Mouse (Mus musculus): ENCODE measurements around the gene Avl9.

Gene Avl9

DNA sequence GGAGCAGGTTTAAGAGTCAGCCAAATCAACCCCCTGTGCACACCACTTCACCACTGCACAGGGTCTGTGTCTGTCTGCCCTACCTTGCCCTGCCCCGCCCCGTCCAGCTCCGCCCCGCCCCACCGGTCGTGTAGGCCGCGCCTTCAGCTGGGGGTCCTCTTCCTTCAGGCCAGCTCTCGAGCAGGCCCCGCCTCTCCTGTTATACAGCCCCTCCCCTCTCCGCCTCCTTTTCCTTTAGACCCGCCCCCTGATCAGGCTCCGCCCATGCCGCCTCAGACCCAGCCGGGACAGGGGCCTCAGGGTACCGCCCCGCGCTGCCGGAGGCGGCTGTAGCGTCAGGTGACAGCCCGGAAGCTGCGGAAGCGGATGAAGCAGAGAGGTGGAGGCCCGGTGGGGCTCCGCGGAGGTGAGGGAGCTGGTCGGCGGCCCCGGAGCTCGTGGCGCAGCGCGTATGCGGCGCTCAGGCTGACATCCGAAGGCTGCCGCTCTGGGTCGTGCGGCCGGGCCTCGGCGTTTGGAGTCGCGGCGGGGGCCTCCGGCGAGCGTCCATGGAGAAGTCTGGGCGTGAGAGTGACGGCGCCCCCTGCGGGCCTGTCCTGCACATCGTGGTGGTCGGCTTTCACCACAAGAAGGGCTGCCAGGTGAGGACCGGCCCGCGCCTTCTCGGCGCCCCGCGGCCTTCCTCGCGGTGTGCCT lies at the start of gene Avl9:
Gene Avl9, plus strand, starts transcription at position 326 of the 696 bp plus-strand sequence.
- peak; percentile 97 for DNase-seq (ENCODE audit: low spot score in 2 of 2)

DNA sequence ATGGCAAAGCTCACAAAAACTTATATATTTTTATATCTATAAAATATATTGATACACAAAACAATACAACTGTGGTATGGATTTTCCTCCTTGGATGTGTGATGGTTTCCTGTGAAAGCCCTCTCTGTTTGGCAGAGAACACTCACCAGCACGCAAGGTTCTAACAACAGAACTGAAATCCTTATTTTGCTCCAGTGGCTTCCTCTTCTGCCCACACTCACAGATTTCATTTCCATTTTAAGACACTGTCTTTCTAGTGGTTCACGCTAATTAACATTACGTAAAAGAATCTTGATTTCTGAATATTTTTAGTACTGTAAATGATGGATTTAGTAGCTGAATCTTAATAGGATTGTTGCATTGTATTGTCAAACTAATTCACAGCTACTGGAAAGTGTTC lies 26.5 kb upstream of the Avl9 start:
- peak; percentile 24 to 30 for DNase-seq (ENCODE audit: low spot score in 2 of 2)

DNA sequence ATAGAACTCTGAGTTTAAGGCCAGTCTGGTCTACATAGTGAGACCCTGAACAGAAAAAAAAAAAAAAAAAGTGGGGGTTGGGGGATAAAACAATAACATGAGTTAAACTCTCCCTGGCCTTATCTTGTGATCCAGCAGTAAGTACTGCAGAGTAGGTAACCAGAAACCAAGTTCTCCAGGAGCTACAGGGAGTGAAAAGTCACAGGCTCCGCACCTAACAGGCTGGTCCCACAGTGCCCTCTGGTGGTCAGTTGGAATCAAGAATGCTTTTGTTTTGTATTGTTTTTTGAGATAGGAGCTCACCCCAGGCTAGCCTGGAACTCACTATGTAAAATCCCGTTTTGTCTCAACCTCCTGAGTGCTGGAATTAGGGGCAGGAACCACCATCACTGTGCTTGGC lies 23.5 kb upstream of the Avl9 start:
- peak; percentile 62 to 78 for DNase-seq (ENCODE audit: low spot score in 2 of 2)

DNA sequence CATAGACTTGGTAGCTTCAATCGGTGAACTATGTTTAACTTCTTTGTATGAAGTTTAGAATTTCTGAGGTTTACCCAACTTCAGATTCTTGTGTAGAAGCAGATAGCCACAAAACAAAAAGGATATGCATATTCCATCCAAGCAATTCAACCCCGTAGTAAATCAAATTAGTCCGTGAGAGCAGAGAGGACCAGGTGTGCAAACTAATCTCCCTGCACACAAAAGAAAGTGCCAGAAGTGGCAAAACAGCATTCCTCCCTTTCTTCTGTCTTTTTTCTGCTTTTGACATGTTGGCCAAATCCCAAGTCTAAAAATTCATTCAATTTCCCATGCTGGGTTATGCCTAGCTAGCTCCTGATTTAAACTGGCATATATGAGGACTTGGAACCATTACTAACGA lies 22.3 kb upstream of the Avl9 start:
- no peak for DNase-seq (ENCODE audit: low spot score in 2 of 2)

DNA sequence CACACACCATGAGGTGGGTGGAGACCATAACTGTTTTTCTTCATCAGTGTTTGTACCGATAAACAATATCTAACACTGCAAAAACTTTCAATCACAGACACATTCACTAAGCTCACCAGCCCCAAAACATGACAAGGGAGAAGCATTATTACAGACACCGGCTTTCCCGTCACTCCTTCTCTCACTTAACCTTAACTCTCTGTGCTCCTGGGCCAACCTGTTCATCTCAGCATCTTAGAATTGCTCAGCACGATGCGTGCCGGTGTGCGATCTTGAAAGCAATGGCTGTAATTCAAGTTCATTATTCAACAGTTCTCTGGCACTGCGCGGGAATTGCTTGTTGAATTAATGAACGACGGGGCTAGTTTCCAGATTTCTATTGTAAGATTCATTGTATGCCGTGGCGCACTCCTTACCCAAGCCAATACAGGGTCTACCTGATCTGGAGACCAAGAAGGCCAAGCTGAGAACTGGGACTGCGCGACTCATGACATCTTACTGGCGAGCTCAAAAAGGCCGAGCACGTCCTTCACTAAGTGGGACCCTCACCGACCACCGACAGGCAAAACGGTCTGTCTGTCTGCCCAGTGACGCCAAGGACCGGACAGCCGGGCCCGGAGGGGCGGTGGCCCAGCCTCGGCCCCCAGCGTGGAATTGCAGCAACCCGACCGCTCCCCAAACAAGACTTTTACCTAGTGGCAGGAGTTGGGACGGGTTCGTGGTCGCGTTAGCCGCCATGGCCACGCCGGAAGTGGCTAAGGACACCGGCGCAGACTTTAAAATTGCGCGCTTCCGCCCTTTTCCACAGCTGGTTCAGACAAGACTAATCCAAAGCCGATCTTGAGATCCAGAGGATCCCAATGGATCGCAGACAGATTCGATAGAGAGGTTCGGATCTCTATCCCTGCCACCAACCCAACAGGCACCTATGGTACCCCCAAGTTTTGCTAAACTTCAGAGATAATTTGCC lies 10.5 kb upstream of the Avl9 start, which contains the start of gene Lsm5:
Gene Lsm5, minus strand, starts transcription at position 780 of the 970 bp plus-strand sequence.
- peak; percentile 91 to 92 for DNase-seq (ENCODE audit: low spot score in 2 of 2)

DNA sequence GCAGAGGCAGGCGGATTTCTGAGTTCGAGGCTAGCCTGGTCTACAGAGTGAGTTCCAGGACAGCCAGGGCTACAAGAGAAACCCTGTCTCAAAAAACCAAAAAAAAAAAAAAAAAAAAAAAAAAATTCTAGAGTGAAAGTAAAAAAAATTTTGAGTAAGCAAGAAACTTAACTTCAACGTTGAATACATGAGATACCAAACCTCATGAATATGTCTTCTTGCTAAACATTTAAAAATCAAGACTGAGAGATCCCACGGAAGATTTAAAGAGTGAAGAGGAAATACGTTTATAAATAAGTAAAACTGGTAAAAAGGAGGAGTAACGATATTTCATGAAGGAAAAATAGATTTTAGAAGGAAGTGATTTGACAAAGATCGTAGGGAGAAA lies 519 bp upstream of the Avl9 start:
- DNase-seq (ENCODE audit: low spot score in 2 of 2), result no peak

DNA sequence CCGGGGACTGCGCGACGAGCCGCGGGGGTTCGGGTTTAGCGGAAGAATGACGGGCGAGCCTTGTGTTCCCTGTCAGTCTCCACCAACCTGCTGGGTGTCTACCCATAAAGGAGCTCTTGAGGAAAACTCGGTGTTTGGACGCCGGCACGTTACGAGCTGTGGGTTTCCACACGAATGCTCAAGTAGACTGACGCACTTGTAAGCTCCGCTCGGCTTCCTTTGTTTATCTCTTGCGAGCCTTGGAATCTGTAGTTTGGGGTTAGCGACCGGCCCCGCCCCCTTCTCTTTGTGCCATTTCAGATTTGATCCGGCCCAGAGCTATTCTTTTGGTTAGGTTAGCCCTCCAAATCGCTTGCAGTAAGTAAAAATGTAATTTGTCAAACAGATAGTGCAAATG lies 569 bp downstream of the Avl9 start:
- no peak for DNase-seq (ENCODE audit: low spot score in 2 of 2)

DNA sequence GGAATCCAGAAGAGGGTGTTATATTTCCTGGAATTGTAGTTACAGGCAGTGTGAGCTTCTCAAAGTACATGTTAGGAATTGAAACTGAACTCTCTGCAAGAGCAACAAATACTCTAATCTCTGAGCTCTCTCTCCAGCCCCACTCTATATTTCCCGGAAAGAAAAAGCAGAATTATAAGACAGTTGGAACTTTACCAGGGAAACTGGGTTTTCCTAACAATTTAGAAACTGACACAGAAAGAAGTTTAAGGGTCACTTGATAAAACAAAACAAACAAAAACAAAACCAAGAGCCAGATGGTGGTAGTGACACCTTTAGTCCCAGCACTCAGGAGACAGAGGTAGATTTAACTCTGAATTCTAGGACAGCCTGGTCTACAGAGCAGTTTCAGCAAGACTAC lies 4.4 kb downstream of the Avl9 start:
- DNase-seq (ENCODE audit: low spot score in 2 of 2), result no peak

DNA sequence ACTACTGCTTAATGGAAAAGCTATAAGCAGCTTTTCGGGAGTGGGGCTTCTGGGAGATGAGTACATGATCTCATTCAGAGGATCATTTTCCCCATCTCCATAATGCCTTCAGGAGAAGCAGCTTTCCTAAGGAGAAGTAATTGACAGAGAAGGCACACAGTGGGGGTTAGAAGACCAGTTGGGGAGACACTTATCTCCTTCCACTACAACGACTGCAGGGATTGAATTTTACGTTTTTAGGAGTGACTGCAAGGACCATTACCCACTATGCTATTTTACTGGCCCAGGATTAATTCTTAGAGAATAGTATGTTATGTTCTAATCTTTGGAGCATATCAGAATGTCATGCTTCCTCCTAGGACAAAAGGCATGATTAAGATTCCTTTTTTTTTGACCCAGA lies 6.2 kb downstream of the Avl9 start:
- DNase-seq (ENCODE audit: low spot score in 2 of 2), result no peak

DNA sequence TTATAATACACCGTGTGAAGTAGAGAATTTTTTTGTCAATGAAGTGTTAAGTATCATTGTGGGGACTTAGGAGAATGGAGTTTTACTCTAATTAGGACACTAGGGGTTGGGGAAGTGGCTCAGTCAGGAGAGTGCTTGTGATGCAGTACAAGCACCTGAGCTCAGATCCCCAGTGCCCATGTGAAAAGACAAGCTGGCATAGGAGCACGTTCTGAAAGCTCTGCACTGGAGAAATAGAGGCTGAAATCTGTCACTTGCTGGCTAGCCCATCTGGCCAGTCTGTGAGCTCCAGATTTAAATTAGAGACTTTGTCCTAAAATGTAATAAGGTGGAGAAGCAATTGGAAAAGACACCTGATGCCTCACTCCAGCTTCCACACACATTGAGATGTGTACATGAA lies 17.8 kb downstream of the Avl9 start:
- no peak for DNase-seq (ENCODE audit: low spot score in 2 of 2)

DNA sequence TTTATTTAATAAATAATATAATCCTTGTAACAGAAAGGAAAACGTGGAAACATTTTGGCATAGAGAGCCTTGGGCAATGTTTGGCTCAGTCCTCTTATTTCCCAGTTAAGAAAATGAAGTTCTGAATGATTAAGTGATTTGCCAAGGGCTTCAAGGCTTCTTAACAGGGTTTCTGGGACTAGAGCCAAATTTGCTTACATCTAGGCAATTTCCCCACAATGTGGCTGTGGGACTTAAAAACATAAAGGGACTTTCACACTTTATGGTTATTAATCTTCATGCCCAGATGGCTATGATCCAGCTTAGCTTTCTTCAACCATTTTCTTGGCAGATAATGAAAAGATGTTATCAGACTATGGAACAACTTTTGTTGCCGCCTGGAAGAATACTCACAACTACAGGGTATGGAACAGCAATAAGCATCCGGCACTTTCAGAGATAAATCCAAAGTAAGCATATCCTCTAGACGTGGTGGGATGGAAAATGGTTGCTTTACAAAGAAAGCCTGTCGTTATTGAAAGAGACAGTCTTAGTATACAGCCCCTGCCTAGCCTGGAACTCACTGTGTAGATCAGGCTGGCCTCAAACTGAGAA lies 31.3 kb downstream of the Avl9 start:
- DNase-seq (ENCODE audit: low spot score in 2 of 2), result no peak

DNA sequence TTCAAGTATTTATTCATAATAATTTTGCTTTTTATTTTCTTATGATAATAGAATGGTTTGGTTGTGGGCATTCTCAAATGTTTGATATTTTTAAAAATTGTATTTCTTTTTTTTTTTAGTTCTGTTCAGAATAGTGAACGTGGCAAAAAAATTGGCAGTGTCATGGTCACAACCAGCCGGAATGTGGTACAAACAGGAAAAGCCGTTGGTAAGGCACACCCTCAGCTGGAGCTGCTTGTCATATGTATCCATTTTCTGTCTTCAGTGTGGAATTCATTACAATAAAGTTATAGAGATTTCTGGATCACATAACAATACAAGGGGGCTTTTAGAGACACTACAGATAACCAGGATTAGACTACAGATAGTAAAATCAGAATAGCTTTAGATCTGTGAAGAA lies 39.0 kb downstream of the Avl9 start:
- no peak for DNase-seq (ENCODE audit: low spot score in 2 of 2)

DNA sequence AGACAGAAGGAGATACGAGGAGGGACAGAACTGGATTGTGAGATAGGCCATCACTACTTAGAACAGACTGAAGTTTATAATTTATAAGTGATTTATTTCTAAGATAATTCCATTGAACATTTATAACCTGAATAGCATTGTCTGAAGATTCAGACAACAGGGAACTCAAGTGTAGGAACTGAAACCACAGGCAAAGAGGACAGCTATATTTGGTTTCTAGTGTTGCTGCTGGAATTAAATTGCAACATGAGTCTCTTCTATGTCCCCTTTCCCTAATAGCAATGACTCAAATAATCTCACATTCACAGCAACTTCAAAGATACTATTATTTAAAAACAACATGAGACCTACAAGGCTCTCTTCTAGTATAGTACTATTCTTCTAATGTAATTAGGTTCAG lies 41.4 kb downstream of the Avl9 start:
- no peak for DNase-seq (ENCODE audit: low spot score in 2 of 2)

DNA sequence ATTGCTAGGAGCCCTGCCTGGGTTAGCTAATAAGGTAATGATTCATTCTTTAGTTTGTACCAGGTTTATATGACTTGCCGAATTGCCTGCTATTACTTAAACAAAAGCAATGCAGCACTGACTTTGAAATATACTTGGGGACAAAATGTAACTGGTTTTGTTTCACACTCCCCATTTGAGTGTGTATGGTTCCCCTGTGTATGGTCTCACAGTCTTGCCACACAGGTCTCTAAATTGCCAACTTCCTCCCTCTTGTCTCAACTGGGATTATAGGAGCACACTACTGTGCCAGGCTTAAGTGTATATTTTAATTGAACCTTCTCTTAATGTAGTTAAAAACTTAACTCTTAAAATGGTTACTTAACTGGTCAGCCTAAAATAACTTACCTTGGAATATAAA lies 44.6 kb downstream of the Avl9 start:
- no peak for DNase-seq (ENCODE audit: low spot score in 2 of 2)

DNA sequence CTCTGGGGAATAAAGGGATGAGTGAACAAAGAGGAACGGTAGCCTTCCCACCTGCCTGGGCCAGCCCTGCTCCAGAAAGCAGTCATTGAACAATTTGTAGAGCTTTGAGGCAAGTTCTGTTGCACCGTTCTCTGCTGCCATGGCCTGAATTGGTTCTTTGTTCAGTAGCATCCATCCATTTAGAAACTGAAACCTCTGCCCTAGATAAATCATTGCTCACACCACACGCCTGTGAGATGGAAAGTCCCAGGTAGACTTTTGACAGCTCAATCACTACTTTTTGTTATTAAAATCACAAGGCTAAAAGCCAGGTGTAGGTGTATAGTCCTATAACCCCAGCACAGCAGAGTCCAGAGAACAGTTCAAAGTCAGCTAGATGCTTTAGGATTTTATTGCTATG lies 50.6 kb downstream of the Avl9 start:
- DNase-seq (ENCODE audit: low spot score in 2 of 2), result no peak

DNA sequence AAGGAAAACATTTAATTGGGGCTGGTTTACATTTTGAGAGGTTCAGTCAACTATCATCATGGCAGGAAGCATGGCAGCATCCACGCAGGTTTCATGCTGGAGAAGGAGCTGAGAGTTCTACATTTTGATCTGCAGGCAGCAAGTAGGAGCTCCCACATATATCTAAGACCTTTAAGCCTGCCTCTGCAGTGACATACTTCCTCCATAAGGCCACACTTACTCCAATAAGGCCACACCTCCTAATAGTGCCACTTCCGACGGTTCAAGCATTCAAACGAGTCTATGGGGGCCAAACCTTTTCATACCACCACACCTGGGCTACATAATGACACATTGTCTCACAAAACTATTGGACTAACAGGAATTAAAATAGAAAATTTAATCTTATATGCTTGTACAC lies 51.0 kb downstream of the Avl9 start:
- no peak for DNase-seq (ENCODE audit: low spot score in 2 of 2)

DNA sequence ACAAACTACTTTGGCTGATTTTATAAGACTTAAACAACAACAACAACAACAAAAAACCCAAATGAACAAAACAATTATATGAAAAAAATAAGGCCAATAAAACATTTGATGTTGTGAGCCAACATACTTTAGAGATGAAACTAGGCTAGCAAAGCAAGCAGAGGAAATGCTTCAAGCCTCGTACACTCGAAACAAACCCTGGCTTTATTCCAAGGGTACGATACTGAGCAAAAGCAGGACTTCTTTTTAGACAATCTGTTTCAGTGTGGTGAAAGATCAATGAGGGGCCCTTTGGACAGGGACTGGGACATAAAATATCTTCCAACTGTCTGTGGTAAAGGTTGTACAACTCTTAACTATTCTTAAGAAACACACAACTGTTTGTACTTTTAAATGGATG lies 61.1 kb downstream of the Avl9 start:
- no peak for DNase-seq (ENCODE audit: low spot score in 2 of 2)

DNA sequence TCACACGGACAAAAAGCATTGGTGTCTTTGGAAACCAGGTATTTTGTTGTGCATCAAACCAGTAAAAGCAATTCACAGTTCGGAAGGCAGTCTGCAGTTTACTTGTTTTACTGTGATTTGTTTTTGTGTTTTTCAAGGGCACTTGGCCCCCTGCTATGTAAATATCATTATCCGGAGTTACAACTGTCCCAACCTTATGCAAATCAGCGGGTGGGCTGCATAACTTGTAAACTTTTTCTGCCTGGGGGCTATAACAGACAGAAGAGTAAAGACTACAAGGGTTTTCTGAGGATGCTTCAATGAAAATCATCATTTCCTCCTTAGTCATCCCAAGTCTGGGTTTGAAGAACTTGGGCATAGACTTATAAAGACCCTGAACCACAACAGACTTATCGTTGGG lies 64.9 kb downstream of the Avl9 start:
- DNase-seq (ENCODE audit: low spot score in 2 of 2), result no peak

DNA sequence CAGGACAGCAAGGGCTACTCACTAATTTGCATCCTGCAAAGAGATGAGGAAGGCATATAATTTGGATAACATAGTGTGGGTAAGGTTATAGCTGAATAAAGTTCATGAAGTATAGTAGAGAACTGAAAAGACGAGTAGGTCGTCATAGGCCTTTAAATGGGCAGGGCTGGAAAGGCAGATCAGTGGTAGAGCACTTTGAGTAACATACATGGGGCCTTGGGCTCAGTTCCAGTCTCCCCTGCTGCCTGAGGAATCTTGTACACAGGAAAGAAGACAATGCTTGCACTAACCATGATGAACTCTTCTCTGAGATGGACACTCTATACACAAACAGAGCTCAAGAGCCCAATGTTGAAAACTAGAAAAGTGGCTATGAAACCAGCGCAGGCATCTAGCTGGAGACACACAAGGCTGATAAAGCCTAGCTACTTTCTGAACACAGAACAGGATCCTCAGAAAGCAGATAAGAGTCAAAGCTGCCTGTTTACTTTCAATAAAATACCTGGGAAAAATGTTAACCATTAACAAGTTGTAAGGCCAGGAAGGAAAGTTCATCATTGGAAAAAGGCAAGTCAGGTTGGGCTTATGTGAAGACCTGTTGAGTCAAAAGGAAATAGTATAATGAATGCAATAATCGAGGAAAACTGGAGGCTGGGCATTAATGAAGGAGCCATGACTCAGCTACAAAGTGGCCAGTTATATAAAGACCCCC lies 69.0 kb downstream of the Avl9 start:
- no peak for DNase-seq (ENCODE audit: low spot score in 2 of 2)

DNA sequence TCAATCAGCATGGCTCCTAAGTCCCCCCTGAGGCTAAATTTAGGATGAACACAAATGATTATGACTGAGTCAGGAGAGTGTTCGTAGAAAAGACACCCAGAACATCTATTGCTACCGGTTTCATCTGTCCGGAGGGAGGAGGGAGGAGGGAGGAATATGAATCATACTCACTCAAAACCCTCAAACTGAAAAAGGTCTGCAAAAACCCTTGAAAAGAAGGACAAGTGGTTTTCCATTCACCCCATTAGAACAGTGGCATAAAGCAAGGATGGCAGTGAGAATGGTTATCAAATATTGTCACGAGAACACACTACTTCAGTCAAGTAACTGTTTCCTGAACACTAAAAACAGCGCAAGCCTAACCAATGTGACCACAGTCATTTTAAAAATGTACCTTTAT lies 70.4 kb downstream of the Avl9 start:
- no peak for DNase-seq (ENCODE audit: low spot score in 2 of 2)

DNA sequence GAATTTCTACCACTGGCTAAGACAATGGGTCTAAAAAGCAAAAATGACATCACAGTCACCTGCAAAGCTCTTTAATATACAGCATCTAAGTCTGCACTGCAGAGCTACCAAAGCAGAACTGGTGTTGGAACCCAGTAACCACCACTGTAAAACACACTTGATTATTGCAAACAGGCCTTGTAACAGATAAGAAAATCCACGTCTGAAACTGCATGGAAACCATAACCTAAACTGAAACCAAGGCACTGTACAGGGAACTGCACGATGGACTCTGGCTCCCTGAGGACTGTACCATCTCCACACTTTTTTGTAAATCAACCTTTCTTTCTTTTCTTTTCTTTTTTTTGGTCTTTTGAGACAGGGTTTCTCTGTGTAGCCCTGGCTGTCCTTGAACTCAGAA lies 73.0 kb downstream of the Avl9 start:
- DNase-seq (ENCODE audit: low spot score in 2 of 2), result no peak

DNA sequence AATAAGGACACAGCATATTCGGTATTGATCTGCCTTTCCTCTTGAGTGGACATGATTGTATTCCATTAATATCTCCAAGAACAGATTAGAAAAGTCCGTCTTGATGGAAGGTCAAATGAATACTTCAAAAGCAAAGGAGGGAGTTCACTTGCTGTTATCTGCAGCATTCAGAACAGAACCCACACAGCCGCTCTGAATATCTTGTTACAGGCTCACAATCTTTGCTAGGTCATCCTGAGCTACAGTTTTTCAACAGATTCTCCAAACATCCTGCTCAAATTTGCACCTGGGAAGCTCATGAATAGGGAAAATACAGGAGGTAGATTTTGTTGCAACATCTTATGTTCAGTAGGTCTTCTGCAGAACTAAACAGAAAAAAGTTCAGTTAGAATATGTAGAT lies 74.6 kb downstream of the Avl9 start:
- DNase-seq (ENCODE audit: low spot score in 2 of 2), result no peak
